Mouse (Mus musculus) urinary bladder, adult 18-20 months (tissue): ENCODE results near the gene Maats1.
"Not testable (repeated sequence)": the region's sequence is repeated elsewhere in the genome, so short reads cannot be mapped to it uniquely, and the experiment has no call there.

Experiments used
- DNase-seq, 2 experiments: peaks; one replicate each; pipeline ENCODE4 v3.0.0; 2022; ENCODE audit warnings: low spot score in 2 of 2, mixed read lengths in 2 of 2

Gene Maats1

DNA sequence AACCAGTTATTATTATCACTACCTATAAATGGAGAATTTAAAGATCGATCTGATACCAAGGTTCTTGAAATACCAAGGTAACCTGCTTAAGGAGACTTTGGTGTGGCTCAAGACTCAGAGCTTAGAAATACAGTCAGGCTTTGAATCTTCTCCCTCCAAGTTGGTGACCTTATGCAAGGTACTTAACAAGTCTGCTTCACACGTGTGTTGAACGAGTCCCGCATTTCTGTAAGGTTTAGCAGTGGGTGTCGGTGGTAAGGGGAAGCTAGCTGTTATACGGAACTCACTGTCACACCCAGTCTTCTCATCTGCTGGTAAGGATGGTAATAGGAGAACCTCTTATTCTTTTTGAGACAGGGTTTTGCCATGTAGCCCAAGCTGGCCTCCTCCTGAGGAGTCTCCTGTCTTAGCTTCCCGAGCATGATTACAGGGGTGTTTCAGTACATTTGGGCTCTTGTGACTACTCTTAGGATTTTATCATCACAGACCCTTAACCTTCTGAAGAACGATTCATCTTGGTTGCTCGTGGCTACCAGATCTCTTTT, 6.3 kb upstream of the Maats1 start:
- DNase-seq, result no peak

DNA sequence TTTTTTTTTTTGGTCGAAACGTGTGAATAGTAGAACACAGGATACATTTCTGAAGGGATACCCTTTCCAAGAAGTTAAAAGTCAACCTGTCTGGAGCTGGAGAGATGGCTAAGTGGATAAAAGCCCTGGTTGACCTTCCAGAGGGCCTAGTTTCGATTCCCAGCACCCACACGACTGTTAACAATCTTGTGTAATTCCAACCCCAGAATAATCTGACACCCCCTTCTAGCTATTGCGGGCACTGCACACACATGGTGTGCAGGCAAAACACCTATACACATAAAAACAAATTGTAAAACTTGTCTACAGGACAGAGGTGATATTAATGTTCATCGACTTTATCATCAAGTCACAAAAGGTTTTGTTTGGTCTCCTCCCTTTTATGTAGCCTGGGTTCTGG, 5.6 kb upstream of the Maats1 start:
- no peak for DNase-seq

DNA sequence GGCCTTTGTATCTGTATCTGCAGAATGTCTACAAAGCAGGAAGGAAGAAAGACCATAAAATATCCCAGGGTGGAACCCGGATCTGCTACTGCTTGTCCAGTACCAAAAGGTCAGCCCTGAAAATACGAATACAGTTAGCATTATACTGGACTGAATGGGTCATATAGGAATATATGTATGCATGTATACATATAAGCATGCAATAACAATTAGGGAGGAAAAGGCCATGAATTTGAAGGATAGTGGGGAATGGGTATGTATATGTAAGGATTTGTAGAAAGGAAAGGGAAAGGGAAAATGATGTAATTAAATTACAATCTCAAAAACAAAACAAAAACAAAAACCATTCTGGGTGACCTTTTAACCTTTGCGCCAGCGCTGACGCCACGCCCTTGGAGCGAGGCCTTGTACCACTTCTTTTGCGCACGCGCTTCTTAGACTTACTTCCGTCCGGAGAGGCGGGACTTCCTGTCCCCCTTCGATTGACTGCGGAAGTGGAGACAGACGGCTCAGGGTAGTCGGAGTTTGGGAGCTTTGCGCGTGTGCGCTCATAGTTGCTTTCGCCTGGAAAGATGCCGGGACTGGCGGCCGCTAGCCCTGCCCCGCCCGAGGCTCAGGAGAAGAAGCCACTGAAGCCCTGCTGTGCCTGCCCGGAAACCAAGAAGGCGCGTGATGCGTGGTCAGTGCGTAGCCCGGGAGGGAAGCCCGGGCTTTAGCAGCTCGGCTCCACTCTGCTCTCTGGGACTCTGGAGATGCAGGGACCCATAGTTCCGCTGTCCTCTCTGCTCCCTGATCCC, 4.8 kb upstream of the Maats1 start, which contains the start of the genes Cox17 and Gm21987:
Gene Cox17 (plus strand): TSS at position 463 of the 797 bp plus-strand sequence.
Gene Gm21987 (plus strand): TSS at position 512 of the 797 bp plus-strand sequence.
- peak; percentile 83 to 91 for DNase-seq

DNA sequence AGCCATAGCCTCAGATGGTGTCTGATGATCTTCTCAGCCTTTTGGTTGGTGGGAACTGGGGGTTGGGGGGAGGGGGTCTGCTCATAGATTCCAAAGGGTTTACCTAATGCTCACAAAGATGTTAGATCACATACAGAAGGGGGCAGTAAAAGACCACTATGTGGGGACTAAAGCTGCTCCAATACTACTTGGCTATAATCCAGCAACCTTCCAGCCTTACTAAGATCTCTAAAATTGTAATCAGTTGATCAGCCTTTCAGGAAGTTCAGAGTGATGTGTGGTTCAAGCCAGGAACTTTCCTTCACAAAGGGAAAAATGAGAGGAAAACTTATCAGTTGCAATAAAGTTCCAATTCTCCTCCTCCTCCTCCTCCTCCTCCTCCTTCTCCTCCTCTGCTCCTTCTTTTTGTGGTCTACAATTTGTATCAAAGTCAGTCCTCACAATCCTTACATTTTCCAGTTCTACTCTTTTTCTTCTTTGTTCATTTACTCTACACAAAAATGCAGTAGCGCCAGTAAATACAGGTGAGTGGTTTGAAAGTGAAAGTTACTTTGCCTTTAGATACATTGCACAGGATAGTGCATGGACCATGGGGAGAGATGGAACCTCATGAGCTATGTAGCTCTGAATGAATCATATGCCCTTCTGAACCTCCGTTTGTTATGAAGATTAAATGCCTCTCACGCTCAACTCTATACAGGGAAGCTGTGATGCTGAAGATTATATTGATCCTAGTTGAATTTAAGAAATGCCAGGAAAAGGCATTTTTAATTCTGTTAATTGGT, 3.2 kb upstream of the Maats1 start:
- no peak for DNase-seq

DNA sequence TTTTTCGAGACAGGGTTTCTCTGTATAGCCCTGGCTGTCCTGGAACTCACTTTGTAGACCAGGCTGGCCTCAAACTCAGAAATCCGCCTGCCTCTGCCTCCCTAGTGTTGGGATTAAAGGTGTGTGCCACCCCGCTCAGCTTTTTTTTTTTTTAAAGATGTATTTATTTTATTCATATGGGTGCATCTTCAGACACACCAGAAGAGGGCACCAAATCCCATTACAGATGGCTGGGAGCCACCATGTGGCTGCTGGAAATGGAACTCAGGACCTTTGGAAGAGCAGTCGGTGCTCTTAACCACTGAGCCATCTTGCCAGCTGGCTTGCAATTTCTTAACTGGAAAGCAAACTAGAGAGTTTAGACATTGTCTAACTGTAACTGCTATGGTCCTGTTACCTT, 3.9 kb downstream of the Maats1 start:
- not testable (repeated sequence) for DNase-seq

DNA sequence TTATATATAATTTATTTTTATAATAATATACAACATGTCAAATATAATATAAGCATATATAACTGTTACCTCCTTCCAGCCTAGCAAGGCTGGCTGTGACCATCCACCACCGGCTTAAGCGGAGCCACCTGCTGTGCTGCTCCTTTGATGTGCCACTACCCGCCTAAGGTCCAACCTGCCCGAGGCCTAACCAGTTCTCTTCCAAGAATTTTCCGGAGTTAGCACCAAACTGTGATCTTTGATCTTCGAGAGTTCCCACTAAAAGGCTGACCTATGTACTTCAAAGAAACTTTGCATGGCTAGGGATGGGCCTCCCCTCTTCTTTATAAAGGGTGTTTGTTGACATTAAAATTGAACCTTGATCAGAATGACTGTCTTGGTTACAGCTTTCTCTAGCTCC, 7.5 kb downstream of the Maats1 start:
- DNase-seq, result no peak

DNA sequence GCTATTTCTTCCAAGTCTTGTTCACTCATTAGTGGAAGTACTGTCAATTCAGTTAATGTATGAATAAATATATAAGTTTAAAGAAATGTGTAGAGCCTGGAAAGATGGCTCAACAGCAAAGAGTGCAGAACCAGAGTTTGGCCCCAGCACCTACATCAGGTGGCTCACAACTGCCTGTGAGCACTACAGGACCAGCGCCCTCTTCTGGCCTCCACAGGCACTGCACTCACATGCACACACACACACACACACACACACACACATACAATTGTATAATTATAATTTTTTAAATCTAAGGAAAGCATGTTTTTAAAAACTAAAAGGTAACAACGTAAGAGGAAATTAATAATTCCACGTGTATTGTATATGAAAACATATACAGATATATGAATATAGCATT, 12.6 kb downstream of the Maats1 start:
- no peak for DNase-seq

DNA sequence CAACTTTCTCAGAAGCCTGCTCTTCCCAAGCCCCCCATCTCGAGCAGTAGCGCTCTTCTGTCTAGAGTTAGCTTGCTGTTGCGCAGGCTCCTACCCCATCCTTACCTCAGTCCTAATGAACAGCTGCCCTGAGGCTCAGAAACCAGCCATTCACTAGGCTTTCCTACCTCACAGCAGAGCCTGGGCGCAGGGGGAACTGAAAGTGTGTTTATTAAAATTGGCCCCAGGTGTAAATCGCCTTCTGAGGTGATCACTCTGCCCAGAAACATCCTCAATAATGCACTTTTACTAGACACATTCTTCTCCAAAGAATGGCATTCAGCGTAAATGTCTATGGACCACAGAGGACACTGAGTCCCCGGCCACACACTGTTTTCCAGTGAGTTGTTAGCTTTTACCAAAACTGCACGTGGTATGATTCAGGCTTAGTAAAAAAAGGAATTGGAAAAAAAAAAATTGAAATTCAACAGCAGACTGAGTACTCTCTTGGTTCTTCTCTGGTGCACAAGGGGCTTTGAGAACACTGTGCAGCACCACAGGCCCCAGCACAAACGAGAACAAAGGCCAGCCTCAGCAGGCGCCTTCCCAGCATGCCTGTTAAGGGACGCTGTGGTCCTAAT, 15.1 kb downstream of the Maats1 start:
- DNase-seq, result no peak

DNA sequence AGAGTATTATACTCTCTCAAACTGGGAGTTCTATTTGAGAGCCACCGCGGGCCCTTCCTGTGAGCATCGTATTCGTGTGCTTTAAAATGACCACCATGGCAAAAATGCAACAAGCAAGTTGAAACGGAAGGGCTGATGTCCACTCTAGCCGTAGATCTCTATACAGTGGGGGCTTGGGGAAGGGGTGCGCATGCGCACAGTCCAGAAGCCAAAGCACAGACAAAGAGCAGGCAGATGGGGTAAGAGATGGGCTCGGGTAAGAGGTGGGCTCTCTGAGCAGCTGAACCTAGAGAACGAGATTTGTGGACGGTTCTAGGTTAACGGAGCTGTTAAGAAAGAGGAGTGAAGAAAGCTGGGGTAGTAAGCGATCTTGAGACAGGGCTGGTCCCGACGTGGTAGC, 17.6 kb downstream of the Maats1 start:
- DNase-seq, result no peak

DNA sequence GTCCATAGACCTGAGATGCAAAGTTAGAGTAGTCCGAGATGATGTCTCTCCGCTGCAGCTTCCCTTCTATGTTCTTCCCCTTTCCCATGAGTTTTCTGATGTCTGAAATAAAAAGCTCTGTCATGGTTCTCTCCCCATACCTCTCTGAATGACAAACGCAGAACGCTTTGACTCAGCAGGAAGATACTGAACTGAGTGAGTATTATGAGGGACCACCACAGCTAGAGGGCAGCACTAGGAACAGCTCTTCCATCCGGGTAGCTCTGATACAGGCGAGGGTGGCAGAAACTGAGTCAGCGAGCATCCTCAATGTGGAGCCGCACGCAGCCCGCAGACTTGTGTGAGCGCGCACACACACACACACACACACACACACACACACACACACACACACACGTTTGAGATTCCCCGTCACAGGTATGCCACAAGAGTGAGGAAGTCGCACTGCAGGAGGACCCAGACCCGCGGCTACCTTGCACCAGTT, 20.4 kb downstream of the Maats1 start:
- no peak for DNase-seq

DNA sequence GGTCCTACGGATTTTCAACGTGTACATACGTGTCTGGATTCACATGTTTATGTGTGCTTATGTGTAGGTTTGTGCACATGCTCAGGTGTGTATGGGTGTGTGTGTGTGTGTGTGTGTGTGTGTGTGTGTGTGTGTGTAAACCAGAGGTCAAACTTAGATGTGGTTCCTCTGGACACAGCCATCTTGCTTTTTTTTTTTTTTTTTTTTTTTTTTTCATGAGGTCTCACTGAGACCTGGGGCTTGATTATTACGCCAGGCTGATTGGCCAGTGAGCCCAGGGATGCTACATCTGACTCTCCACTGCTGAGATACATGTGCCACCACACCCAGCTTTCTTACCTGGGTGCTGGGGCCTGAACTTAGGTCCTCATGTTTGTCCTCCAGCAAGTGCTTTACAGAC, 22.9 kb downstream of the Maats1 start:
- no peak for DNase-seq

DNA sequence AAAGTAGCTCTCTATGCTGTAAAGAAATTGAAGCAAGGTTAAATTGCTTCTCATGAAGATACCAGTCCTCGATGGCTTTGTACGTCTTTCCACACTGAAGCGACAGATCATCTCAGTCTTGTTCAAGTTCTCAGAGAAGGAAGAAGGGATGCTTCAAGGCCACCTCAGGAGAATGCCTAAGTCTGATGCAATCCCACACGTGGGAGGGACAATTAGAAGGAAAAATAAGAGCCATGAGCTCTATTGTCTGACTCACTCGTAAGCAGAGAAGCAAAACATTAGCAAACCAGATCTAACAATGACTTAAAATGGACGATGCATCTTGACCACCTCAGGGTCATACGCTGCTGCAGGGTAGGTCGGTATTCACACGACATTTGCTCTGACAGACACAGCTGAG, 23.5 kb downstream of the Maats1 start:
- no peak for DNase-seq

DNA sequence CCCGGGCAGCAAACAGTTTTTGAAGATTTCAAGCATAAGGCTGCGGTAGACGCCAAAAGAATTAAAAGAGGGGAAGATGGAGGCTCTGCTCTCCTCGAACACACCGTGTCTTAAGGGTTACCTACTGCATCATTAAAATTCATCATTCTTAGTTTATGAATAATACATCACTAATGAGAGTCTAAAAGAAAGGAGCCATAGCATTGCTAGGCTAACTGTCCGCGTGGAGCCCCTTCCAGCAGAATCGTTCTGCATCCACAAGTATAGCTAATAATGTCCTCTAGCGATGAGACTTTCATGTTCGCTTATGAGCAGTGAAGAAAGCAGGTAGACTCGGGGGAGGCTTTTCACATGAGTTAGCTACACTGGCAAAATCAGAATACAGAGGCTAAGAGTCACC, 33.7 kb downstream of the Maats1 start:
- no peak for DNase-seq

DNA sequence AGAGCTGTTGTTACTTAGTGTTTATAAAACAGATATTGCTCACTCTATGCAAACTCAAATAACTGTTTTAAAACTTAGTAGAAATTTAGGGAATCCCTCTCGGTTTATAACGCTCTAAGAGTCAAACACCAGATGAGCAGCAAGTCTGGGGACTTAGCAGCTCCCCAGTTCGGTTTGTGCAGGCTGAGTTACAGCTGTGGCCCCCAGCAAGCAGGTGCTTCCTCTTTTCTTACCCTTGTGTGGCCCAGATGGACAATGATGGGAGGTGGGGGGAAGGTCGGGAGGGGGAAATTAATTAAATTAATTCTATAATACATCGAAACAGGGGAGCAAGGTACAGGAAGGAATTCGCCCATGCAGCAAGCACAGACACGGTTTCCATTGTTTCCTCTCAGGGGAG, 34.3 kb downstream of the Maats1 start:
- no peak for DNase-seq

DNA sequence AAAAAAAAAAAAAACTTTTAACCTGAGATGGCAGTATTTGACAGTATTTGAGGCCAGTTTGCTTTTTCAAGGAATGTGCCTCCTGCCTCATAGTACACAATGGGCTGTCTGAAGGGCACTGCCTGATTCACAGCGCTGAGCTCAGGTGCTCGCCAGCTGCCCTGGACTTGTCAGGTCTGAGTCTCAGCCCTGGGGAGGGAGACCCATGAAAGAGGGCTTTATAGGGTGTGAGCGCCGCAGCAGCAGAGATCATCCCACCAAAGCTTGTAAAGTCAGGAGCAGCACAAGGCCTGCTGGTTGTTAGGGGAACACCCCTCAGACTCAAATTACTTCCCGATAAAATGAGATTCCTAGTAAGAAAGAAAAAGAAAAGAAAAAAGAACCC, 34.7 kb downstream of the Maats1 start:
- DNase-seq, result no peak

DNA sequence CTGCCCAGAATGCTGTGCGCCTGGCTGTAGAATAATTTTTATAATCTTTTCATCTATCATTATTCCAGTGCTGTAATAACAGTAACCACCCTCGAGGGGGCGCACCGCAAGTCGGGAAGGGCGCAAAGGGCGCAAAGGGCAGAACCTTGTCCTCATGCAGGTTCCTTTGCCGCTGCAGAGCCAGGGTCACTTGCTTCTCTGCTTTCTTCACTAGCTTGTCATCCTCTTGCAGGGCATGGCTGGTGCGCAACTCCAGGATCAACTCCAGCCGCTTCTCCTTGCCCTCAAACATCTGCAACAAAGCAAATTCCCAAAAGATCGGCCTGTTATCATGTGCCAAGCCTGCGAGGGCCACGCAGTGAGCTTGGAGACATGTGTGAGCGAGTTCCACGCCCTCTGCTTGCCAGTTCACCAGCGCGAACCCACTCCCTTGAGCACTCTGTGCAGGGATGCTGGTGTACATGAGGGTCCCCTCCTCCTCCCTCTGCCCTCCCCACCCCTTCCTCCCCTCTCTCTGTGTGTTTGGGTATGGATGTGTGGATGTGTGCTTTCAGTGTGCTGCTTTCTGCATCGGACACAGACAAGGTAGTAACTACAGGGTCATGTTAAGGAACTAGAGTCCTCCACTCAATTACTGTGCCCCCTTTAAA, 35.2 kb downstream of the Maats1 start:
- DNase-seq, result no peak

DNA sequence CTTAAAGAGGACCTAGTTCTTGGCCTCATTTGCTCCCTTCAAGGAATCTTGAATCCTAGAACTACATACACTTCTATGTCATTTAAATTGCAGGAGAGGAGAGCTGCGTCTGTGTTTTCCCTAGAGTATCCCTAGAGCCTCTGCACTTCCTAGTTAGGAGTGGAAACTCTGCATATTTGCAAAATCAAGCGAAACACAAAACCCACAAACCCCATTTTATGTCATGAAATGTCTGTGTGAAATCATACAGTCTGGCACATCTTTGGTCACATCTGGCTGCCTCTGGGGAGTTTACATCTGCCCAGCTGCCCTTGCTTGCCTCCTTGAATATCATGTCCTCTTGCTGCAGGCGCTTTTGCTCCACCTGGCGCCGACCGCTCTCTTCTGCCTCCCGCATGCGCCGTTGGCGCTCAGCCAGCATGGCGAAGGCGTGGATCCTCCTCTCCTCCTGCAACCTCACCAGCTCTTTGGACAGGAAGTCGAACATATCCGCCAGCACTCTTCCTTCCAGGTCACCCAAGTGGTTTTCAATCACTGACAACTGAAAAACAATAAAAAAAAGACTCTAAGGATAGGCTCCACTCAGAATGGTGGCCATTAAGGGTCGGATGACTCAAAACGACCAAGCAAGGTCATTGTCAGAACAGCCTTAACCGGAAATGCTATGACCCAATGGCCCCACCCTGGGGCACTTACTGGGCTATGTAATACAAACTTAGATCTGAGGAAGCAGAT, 37.3 kb downstream of the Maats1 start:
- no peak for DNase-seq

DNA sequence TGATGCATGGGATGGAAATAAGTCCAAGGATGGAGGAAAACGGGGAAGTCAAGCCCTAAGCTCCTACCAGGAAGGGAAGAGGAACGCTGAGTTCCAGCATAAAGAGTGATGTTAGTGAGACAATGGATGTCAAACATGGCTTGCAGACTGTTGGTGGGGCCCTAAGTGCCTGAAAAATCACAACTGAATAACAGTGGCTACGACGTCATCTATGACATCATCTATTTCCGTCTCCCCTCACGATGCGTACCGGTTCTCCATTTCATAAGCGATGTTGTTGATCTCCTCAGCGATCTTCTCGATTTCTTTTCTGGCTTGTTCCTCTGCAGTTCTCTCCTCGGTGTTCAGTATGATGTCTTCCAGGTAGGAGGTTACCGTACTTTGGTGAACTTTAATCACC, 39.6 kb downstream of the Maats1 start:
- no peak for DNase-seq

DNA sequence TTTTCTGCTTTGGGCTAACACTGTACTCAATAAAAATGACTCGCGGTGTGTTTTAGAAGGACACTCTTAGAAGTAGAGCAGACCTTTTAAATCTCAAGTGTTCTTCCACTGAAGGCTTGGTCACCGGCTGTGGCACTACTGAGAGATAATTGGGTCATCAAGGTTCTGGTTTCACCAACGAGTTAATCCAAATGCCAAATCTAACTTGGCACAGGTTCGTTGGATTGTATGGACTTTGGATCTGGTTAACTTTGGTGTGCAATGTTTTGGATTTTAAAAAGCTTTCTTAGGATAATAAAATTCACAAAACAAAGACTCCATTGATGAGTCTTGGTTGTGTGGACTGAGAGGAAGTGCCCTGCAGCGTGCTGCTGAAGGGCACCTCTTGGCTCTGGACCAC, 43.5 kb downstream of the Maats1 start:
- DNase-seq, result no peak

DNA sequence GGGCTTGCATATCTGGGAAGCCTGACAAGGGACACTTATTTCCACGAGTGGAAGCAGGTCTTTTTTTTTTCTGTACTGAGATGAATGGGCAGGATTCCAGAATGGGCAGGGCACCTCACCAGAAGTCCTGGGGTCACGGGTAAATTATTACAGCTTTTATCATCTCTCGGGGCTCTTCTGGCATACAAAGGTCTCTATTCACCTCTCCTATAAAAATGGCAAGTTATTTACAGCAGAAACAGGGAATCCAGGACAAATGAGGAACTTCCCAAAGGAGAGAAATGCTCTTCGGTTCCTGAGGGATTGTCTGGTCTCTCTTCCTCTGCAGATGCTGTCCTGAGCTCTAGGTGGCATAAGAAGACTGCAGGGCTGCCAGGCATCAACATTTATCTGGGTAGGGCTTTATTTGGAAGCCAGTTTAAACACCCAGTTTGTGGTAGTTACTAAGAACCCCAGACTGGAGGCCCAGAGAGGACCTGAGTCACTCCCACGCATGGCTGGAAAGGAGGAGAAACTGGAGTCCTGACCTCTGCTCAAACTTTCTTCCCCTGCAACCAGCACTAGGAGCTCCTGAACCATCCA, 46.5 kb downstream of the Maats1 start:
- DNase-seq, result no peak
